Mouse (Mus musculus) myocyte (in vitro differentiated cells): ENCODE measurements at regions not wholly inside any gene's neighbourhood (a gene's known extent, or its start where the extent isn't known, plus 50 kb on each side); places are given as distances from the start of the nearest gene placed in this dataset.

Experiments
- H3K27me3 ChIP-seq: one replicate; pipeline ENCODE4 v1.6.1; 2011; ENCODE audit not compliant: control insufficient read depth, insufficient read depth, insufficient read length
- H3K36me3 ChIP-seq: one replicate; pipeline ENCODE4 v1.6.1; 2011; ENCODE audit not compliant: control insufficient read depth, insufficient read depth
- H3K4me2 ChIP-seq: one replicate; pipeline ENCODE4 v1.6.1; 2011; ENCODE audit warnings: low read depth, control low read depth
- H3K4me3 ChIP-seq: one replicate; pipeline ENCODE4 v1.5.1; 2011; ENCODE audit warnings: mild to moderate bottlenecking, control low read depth, moderate library complexity
- H3K79me2 ChIP-seq: one replicate; pipeline ENCODE4 v1.6.1; 2011; ENCODE audit not compliant: control insufficient read depth, insufficient read depth
- H3ac ChIP-seq: one replicate; pipeline ENCODE4 v1.6.1; 2011; ENCODE audit not compliant: control insufficient read depth, insufficient read length
- CEBPB ChIP-seq: IDR thresholded peaks from 2 replicates; pipeline ENCODE4 v1.6.1; 2011; ENCODE audit warnings: mild to moderate bottlenecking, moderate library complexity; ENCODE audit not compliant: poor library complexity, insufficient read depth, severe bottlenecking
- E2F4 ChIP-seq: IDR thresholded peaks from one replicate; pipeline ENCODE4 v1.6.1; 2011; ENCODE audit warnings: mild to moderate bottlenecking, control low read depth, moderate library complexity; ENCODE audit not compliant: insufficient read depth
- MAX ChIP-seq: IDR thresholded peaks from one replicate; pipeline ENCODE4 v1.6.1; 2011; ENCODE audit warnings: low read depth, mild to moderate bottlenecking, control low read depth
- MYOD1 ChIP-seq, 3 experiments: IDR thresholded peaks; one replicate each; pipeline ENCODE4 v1.6.1; 2011; ENCODE audit warnings: control low read depth in 2 of 3, low read depth in 2 of 3, mild to moderate bottlenecking in 2 of 3, moderate library complexity in 1 of 3; ENCODE audit not compliant: insufficient read length in 2 of 3, control insufficient read depth in 1 of 3
- MYOG ChIP-seq, 3 experiments: IDR thresholded peaks; one replicate each; pipeline ENCODE4 v1.6.1; 2011; ENCODE audit warnings: control low read depth in 2 of 3, low read depth in 2 of 3, mild to moderate bottlenecking in 2 of 3; ENCODE audit not compliant: insufficient read length in 2 of 3, control insufficient read depth in 1 of 3, insufficient read depth in 1 of 3
- POLR2A ChIP-seq: IDR thresholded peaks from one replicate; pipeline ENCODE4 v1.6.1; 2011; ENCODE audit warnings: low read depth, mild to moderate bottlenecking, control low read depth, moderate library complexity; ENCODE audit not compliant: insufficient read length
- POLR2AphosphoS2 ChIP-seq: IDR thresholded peaks from one replicate; pipeline ENCODE4 v1.6.1; 2011; ENCODE audit warnings: low read depth, control low read depth; ENCODE audit not compliant: insufficient read length
- REST ChIP-seq: IDR thresholded peaks from one replicate; pipeline ENCODE4 v1.6.1; 2011; ENCODE audit warnings: mild to moderate bottlenecking, control low read depth, moderate library complexity; ENCODE audit not compliant: insufficient read depth, insufficient read length
- SRF ChIP-seq: IDR thresholded peaks from one replicate; pipeline ENCODE4 v1.6.1; 2011; ENCODE audit warnings: low read depth; ENCODE audit not compliant: control insufficient read depth, insufficient read length
- TCF12 ChIP-seq: IDR thresholded peaks from one replicate; pipeline ENCODE4 v1.6.1; 2011; ENCODE audit warnings: mild to moderate bottlenecking, control low read depth; ENCODE audit not compliant: poor library complexity, insufficient read depth, severe bottlenecking
- TCF3 ChIP-seq: IDR thresholded peaks from one replicate; pipeline ENCODE4 v1.6.1; 2011; ENCODE audit warnings: low read depth, control low read depth; ENCODE audit not compliant: insufficient read length
- USF1 ChIP-seq: IDR thresholded peaks from one replicate; pipeline ENCODE4 v1.6.1; 2011; ENCODE audit warnings: low read depth, mild to moderate bottlenecking, control low read depth, moderate library complexity

DNA sequence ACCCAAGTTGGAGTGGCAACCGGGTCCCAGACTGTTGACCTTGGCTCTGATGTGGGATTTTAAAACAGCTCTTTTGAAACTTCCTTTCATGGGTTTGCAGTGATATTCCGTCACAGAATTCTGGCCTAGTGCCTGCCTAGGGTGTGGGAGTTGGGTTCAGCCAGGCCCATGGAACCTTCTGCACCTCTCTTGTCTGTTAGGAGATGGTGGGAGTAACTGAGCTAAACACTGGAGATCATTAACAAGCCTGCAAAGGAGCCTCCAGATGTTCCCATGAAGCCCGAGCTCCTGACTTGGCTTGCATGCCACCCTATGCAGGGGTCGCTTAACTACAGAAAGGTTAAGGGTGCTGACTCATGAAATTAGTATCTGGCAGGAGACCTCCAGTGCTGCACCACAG, 158.0 kb upstream of the Serp2 start:
- H3K36me3 ChIP-seq, result no peaks in the 10 kb centered on the region
- H3K4me3 ChIP-seq, result no peak overlapping the region
- H3K27me3 ChIP-seq, result no peaks in the 10 kb centered on the region
- no peak for TF ChIP-seq MYOD1 (IDR thresholded peaks at IDR 0.05; ENCODE audit: control insufficient read depth in 1 of 3, insufficient read length in 2 of 3, low read depth in 2 of 3)
- TF ChIP-seq REST, result no peak
- TF ChIP-seq MYOG (IDR thresholded peaks at IDR 0.05; ENCODE audit: control insufficient read depth in 1 of 3, insufficient read depth in 1 of 3, insufficient read length in 2 of 3, low read depth in 2 of 3), result no peak
- TF ChIP-seq USF1, result no peak
- TF ChIP-seq E2F4, result no peak
- TF ChIP-seq TCF12, result no peak
- TF ChIP-seq POLR2A, result no peak
- TF ChIP-seq CEBPB, result no peak
- no peak for TF ChIP-seq MAX
- no peak for TF ChIP-seq SRF
- no peak for TF ChIP-seq TCF3
- no peak for TF ChIP-seq POLR2AphosphoS2
- H3K4me2 ChIP-seq, result no peak overlapping the region
- H3K79me2 ChIP-seq, result no peaks in the 10 kb centered on the region
- no peak overlapping the region for H3ac ChIP-seq

DNA sequence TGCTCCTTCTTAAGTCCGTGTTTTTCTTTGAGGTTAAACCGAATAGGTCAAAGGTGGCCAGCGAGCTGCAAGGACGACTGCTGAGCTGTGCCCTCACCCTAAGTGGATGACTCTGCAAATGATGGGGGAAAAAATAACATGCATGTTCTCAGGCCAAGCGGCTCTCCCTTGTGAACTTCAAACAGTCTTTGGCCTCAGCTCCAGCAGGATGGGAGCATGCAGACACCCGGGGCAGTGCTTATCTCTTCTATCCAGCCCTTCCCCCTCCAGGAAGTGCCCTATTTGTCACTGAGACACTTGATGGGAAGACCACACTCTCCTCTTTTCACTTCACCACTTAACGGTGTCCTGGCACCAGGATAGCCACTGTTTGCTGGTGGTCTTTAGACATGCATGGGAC, 157.3 kb upstream of the Serp2 start:
- Histone ChIP-seq H3ac (no peak overlapping the region), H3K79me2 (no peaks in the 10 kb centered on the region), H3K4me2 (no peak overlapping the region), H3K36me3 (no peaks in the 10 kb centered on the region), H3K4me3 (no peak overlapping the region), H3K27me3 (no peaks in the 10 kb centered on the region)
- no peak for TF ChIP-seq MAX
- no peak for TF ChIP-seq TCF12
- no peak for TF ChIP-seq E2F4
- no peak for TF ChIP-seq POLR2AphosphoS2
- TF ChIP-seq CEBPB, result no peak
- TF ChIP-seq SRF, result no peak
- no peak for TF ChIP-seq MYOD1 (IDR thresholded peaks at IDR 0.05; ENCODE audit: control insufficient read depth in 1 of 3, insufficient read length in 2 of 3, low read depth in 2 of 3)
- no peak for TF ChIP-seq MYOG (IDR thresholded peaks at IDR 0.05; ENCODE audit: control insufficient read depth in 1 of 3, insufficient read depth in 1 of 3, insufficient read length in 2 of 3, low read depth in 2 of 3)
- no peak for TF ChIP-seq POLR2A
- TF ChIP-seq REST, result no peak
- no peak for TF ChIP-seq TCF3
- TF ChIP-seq USF1, result no peak

DNA sequence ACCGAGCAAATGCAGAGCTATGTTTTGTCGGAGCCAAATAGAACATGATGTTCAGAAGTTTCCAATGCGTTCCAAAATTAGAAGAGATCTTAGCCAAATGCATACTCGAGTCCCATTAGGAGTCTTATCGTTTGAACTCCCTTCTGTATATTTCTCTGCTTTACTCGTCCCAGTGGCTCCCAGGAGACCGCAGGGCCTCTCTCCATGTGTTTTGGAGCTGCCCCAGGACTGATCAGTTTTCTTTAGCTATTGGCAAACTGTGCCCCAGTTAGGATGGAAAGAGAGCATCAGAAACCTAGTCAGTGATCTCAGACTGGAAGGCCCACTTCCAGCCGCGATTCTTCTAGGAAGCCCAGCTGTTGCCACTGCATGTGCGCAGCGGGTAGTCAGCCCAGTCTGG, 152.0 kb upstream of the Serp2 start:
- Histone ChIP-seq H3K79me2 (no peaks in the 10 kb centered on the region), H3ac (no peak overlapping the region), H3K4me2 (no peak overlapping the region), H3K27me3 (no peaks in the 10 kb centered on the region), H3K36me3 (no peaks in the 10 kb centered on the region), H3K4me3 (no peak overlapping the region)
- TF ChIP-seq REST (no peak), TCF3 (no peak), E2F4 (no peak), POLR2A (no peak), CEBPB (no peak), USF1 (no peak), POLR2AphosphoS2 (no peak), MYOD1 (IDR thresholded peaks at IDR 0.05; ENCODE audit: control insufficient read depth in 1 of 3, insufficient read length in 2 of 3, low read depth in 2 of 3) (no peak), MAX (no peak), MYOG (IDR thresholded peaks at IDR 0.05; ENCODE audit: control insufficient read depth in 1 of 3, insufficient read depth in 1 of 3, insufficient read length in 2 of 3, low read depth in 2 of 3) (no peak), TCF12 (no peak), SRF (no peak)

- Histone ChIP-seq H3K27me3 (no peaks in the 10 kb centered on the region), H3K79me2 (no peaks in the 10 kb centered on the region), H3K4me3 (no peak overlapping the region), H3K36me3 (no peaks in the 10 kb centered on the region), H3K4me2 (no peak overlapping the region), H3ac (no peak overlapping the region)
- TF ChIP-seq E2F4 (no peak), TCF3 (no peak), POLR2A (no peak)
These were observed 146.7 kb upstream of the Serp2 start for GRCm38 (mm10) chr14:76703373-76703764.

DNA sequence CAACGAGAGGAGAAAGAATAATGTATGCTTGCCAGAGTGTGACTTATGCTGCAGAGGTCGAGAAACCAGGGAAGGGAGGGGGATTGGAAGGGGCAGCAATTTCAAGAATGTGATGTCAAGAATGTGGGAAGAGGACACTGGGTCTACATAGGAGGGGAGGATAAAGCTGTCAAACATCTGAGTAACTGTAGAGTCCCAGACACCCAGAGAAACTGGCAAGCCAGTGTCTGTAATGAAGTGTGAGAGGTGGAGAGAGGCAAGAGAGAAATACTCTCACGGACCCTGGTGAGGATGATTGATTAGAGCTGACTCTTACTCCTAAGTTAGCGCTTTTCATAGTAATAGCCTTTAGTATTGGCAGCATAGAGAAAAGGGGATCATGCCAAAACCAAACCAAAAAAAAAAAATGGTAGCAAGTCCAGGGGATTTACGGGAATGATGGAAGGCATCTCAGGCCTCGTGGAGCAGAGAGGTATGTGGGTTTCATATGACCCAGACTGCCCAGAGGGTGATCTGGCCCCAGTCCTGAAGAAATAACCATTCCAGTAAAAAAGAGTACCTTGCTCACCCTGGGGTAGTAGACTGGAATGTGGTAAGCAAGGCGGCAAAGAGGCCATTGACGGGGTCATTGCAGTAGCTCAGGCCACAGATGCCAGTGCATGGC, 146.2 kb upstream of the Serp2 start:
- H3K79me2 ChIP-seq, result no peaks in the 10 kb centered on the region
- no peaks in the 10 kb centered on the region for H3K27me3 ChIP-seq
- H3ac ChIP-seq, result no peak overlapping the region
- no peak overlapping the region for H3K4me3 ChIP-seq
- H3K36me3 ChIP-seq, result no peaks in the 10 kb centered on the region
- TF ChIP-seq REST (no peak), POLR2A (no peak), TCF12 (no peak), MYOG (IDR thresholded peaks at IDR 0.05; ENCODE audit: control insufficient read depth in 1 of 3, insufficient read depth in 1 of 3, insufficient read length in 2 of 3, low read depth in 2 of 3) (no peak), CEBPB (no peak), MAX (no peak), MYOD1 (IDR thresholded peaks at IDR 0.05; ENCODE audit: control insufficient read depth in 1 of 3, insufficient read length in 2 of 3, low read depth in 2 of 3) (no peak), TCF3 (no peak), SRF (no peak), E2F4 (no peak), USF1 (no peak)
- H3K4me2 ChIP-seq, result no peak overlapping the region
